Mouse (Mus musculus) hindbrain, embryonic 16.5 days (tissue): ENCODE measurements around the gene Trim9. TPM values are rescaled to one million over a fixed set of nuclear protein-coding genes. Genes with fewer than 3 reads are reported as not detected.

Experiments used
- ATAC-seq: fragments of 200-750 bp; cut with Nextera tagmentation; 2 replicates; pipeline ENCODE4 v1.8.0; 2017; ENCODE audit warnings: moderate TSS enrichment, moderate library complexity
- H3K27ac ChIP-seq: fragments of 300-500 bp; sonication (generic); 2 replicates; pipeline ENCODE4 v1.5.1; 2014; ENCODE audit warnings: low read depth, mild to moderate bottlenecking, control low read depth, low read length, moderate library complexity
- H3K27me3 ChIP-seq: fragments of 300-500 bp; sonication (generic); replicated peaks from 2 replicates; pipeline ENCODE4 v1.6.1; 2014; ENCODE audit warnings: low read length; ENCODE audit not compliant: control insufficient read depth, insufficient read depth
- H3K36me3 ChIP-seq: fragments of 300-500 bp; sonication (generic); 2 replicates; pipeline ENCODE4 v1.6.1; 2014; ENCODE audit warnings: mild to moderate bottlenecking, low read length, moderate library complexity, mixed read lengths; ENCODE audit not compliant: control insufficient read depth, insufficient read depth
- H3K4me1 ChIP-seq: fragments of 300-500 bp; sonication (generic); 2 replicates; pipeline ENCODE4 v1.6.1; 2014; ENCODE audit warnings: low read depth, low read length; ENCODE audit not compliant: control insufficient read depth, insufficient read depth
- H3K4me2 ChIP-seq: fragments of 300-500 bp; sonication (generic); 2 replicates; pipeline ENCODE4 v1.6.1; 2014; ENCODE audit warnings: mild to moderate bottlenecking, low read length, control low read depth, moderate library complexity
- H3K4me3 ChIP-seq: fragments of 300-500 bp; sonication (generic); 2 replicates; pipeline ENCODE4 v1.5.1; 2014; ENCODE audit warnings: mild to moderate bottlenecking, low read length, control low read depth, moderate library complexity
- H3K9ac ChIP-seq: fragments of 300-500 bp; sonication (generic); 2 replicates; pipeline ENCODE4 v1.6.1; 2014; ENCODE audit warnings: low read depth, mild to moderate bottlenecking, control low read depth, low read length, moderate library complexity
- H3K9me3 ChIP-seq: fragments of 300-500 bp; sonication (generic); 2 replicates; pipeline ENCODE4 v1.6.1; 2014; ENCODE audit warnings: mild to moderate bottlenecking, low read length, moderate library complexity; ENCODE audit not compliant: control insufficient read depth
- WGBS: fragments of 180-500 bp; shearing (Covaris S2); extraction: QIAGEN DNeasy Blood & Tissue Kit; methylation state at CpG from one replicate; pipeline ENCODE4 v1.1.7; 2014; 5-methylcytosine and 5-hydroxymethylcytosine counted together
- polyA plus RNA-seq: library from polyadenylated mRNA; unstranded; fragments of >200 nt; fragmentation: Nextera tagmentation; extraction: Ambion mirVana; gene quantifications from 2 replicates; pipeline ENCODE4 v1.2.1, GENCODE M21; 2015

Trim9 gene
- polyA plus RNA-seq, 1 experiment from 2014 or later = 98.0 TPM

DNA sequence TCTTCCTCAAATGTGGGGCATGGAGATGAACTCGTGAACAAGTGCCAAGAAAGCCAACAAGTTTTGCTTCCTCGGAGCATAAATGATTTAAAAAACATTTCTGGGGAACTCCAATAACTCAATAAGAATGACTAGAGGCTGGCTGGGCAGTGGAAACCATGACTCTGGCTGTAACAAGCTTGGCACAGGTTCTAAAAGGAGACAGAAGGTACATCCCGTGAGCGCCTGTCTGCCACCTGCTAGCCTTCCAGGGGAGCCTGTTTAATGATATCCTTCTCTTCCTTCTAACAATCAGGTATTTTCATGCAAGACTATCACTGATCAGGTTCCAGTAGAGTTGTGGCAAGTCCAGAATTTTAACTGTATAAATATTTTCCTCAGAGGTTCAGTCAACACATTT is 134.9 kb downstream of the Trim9 start:
- no peaks in the 10 kb centered on the region; the same call in 1 of the 2 replicates for H3K4me1 ChIP-seq
- 71% methylated on average over 4 of the region's 4 CpGs for WGBS
- H3K9ac ChIP-seq = no peak overlapping the region
- ATAC-seq = no peak
- H3K4me2 ChIP-seq = no peak overlapping the region
- H3K27me3 ChIP-seq = no peaks in the 10 kb centered on the region
- no peaks in the 10 kb centered on the region for H3K36me3 ChIP-seq
- H3K9me3 ChIP-seq = no peaks in the 10 kb centered on the region
- H3K4me3 ChIP-seq = no peak overlapping the region
- H3K27ac ChIP-seq = no peak overlapping the region

DNA sequence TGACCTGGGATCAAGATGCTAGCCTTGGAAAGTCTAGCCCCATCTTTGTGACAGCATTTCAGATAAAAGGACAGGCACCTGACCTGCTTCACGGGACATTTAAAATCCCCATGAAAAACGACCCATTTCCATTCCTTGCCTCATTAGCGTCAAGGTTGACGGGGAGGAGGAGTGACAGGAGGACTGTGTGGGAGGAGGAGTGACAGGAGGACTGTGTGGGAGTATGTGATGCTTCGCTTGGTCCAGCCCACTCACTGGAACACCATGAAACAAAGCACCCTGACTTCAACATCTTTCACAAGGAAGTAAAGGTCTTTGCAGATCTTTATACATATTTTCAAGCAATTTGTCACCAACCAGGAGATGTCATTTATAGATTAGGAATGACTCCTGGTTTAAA is 139.2 kb downstream of the Trim9 start:
- H3K4me2 ChIP-seq = no peak overlapping the region
- no peaks in the 10 kb centered on the region for H3K27me3 ChIP-seq
- no peak overlapping the region for H3K4me3 ChIP-seq
- no peaks in the 10 kb centered on the region; the same call in 1 of the 2 replicates for H3K4me1 ChIP-seq
- ATAC-seq = no peak
- H3K36me3 ChIP-seq = no peaks in the 10 kb centered on the region
- 65% methylated on average over 5 of the region's 5 CpGs for WGBS
- H3K9ac ChIP-seq = no peak overlapping the region
- no peaks in the 10 kb centered on the region for H3K9me3 ChIP-seq
- no peak overlapping the region for H3K27ac ChIP-seq

DNA sequence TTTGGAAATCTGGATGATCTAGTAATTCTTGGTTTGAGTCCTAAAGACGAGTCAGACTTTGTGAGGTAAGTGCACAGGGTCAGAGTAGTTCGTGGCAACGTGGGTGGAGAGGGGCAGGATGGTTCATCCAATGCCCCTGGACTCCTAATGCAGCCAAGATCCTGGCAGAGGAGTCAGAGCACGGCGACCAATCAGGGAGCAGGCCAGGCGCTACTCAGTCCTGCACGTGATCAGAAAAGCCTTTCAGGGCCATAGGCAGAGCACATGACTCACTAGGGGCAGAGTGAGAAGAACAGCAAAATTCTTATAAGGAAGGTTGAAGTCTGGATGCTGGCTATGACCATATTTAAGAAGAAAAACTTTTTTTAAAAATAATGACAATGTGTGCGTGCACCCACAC is 143.0 kb downstream of the Trim9 start:
- Histone ChIP-seq H3K4me1 (no peaks in the 10 kb centered on the region), H3K4me2 (no peak overlapping the region), H3K9me3 (no peaks in the 10 kb centered on the region), H3K27ac (no peak overlapping the region), H3K4me3 (no peak overlapping the region), H3K9ac (no peak overlapping the region), H3K36me3 (no peaks in the 10 kb centered on the region), H3K27me3 (no peaks in the 10 kb centered on the region)
- WGBS = 83% methylated on average over 8 of the region's 8 CpGs
- ATAC-seq = no peak

DNA sequence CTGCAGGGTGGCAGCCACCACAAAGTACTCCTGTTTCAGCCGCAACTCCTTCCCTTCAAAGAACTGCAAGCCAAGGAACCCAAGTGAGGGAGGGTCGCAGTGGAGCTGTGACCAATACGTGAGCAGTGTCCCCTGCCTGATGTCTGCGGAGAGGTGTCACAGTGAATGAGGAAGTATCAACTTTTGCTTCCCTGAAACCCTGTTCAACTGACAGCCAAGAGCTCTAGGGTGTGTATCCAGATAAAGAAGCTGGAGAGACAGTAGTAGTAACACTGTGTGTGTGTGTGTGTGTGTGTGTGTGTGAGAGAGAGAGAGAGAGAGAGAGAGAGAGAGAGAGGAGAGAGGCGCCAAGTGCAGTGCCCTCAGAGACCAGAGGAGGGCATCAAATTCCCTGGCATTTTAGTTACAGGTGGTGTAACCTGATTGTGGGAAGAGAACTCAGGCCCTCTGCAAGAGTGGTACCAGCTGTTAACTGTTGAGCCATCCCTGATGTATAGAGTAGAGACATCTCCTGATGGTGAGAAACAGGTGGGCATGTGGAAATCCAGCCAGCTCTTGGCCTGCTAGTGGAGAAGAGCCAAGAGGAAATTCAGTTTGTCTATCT is 145.4 kb downstream of the Trim9 start:
- no peaks in the 10 kb centered on the region for H3K4me1 ChIP-seq
- H3K4me3 ChIP-seq = no peak overlapping the region
- no peaks in the 10 kb centered on the region for H3K9me3 ChIP-seq
- ATAC-seq = no peak
- H3K27ac ChIP-seq = no peak overlapping the region
- H3K4me2 ChIP-seq = no peak overlapping the region
- no peaks in the 10 kb centered on the region for H3K27me3 ChIP-seq
- H3K9ac ChIP-seq = no peak overlapping the region
- 84% methylated on average over 5 of the region's 5 CpGs for WGBS
- no peaks in the 10 kb centered on the region for H3K36me3 ChIP-seq

DNA sequence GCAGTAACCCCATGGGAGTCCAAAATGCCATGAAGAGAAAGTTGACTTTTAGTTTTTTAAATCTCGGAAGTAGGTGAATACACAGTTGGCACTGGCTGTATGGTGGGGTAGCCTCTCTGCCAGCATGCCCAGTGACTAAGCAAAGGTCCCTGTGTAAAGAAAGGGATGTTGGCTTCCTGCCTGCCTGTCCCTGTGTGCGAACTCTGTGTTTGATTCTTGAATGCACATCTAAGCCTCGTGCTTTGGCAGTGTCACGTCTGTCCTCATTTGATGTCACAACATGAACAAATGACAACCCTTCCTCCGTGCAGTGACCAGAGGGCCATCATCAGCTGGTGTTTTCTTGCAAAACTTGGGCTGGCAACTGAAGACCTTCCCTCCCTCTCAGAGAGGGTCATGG is 151.1 kb downstream of the Trim9 start:
- H3K4me3 ChIP-seq = no peak overlapping the region
- H3K9ac ChIP-seq = no peak overlapping the region
- no peaks in the 10 kb centered on the region for H3K9me3 ChIP-seq
- H3K36me3 ChIP-seq = no peaks in the 10 kb centered on the region
- no peak for ATAC-seq
- no peaks in the 10 kb centered on the region for H3K27me3 ChIP-seq
- 75% methylated on average over 5 of the region's 5 CpGs for WGBS
- H3K4me2 ChIP-seq = no peak overlapping the region
- H3K27ac ChIP-seq = no peak overlapping the region
- no peaks in the 10 kb centered on the region; the same call in none of the 2 replicates for H3K4me1 ChIP-seq

DNA sequence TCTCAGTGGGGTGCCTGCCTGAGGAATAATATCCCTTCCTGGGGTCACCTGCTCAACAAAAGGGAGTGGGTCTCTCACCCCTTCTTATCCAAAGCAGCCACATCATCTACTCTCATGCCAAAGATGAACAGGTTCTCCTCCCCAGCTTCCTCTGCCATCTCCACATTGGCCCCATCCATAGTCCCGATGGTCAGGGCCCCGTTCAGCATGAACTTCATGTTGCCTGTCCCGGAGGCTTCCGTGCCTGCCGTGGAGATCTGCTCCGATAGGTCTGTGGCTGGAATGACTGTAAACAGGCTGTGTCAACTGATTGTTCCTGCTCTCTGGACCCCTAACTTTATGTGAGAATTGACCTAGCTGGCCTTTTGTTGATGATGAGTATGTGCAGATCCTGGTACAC is 152.0 kb downstream of the Trim9 start:
- Histone ChIP-seq H3K9ac (no peak overlapping the region), H3K9me3 (no peaks in the 10 kb centered on the region), H3K36me3 (no peaks in the 10 kb centered on the region), H3K4me1 (no peaks in the 10 kb centered on the region; the same call in none of the 2 replicates), H3K4me3 (no peak overlapping the region), H3K27ac (no peak overlapping the region), H3K27me3 (no peaks in the 10 kb centered on the region), H3K4me2 (no peak overlapping the region)
- 96% methylated on average over 6 of the region's 6 CpGs for WGBS
- no peak for ATAC-seq

Other genes with a start within 250 kb of the Trim9 start
- gene Nin, start 233.9 kb downstream of the Trim9 start, polyA plus RNA-seq = 9.4 and 10.8 TPM in 2 replicates
- gene Abhd12b, start 193.5 kb downstream of the Trim9 start, polyA plus RNA-seq = 0.18 and 0.27 TPM in 2 replicates
- gene Pygl, start 116.1 kb downstream of the Trim9 start, polyA plus RNA-seq = 9.6 and 9.9 TPM in 2 replicates
- gene Tmx1, start 105.5 kb upstream of the Trim9 start, polyA plus RNA-seq = 148 and 153 TPM in 2 replicates